Mouse (Mus musculus) G1E (cell line): ENCODE measurements around the gene Snapc4.

ENCODE experiments used
- CTCF ChIP-seq: IDR thresholded peaks from 2 replicates; pipeline ENCODE4 v1.5.1; 2012; ENCODE audit warnings: low read depth, low read length, inconsistent platforms, mixed read lengths
- GATA1 ChIP-seq: IDR thresholded peaks from 2 replicates; pipeline ENCODE4 v1.6.1; 2012; ENCODE audit warnings: borderline replicate concordance, low read length, inconsistent platforms, mixed read lengths
- TAL1 ChIP-seq: conservative IDR thresholded peaks from 2 replicates; pipeline ENCODE4 v1.6.1; 2012; ENCODE audit warnings: low read depth, low read length, inconsistent platforms, mixed read lengths

- no peak for TF ChIP-seq CTCF
- no peak for TF ChIP-seq GATA1
- TF ChIP-seq TAL1: no peak
These were observed 49.4 kb upstream of the Snapc4 start for GRCm38 (mm10) chr2:26429851-26430250.
